Mouse (Mus musculus): ENCODE data around the gene 2200002J24Rik.

DNA sequence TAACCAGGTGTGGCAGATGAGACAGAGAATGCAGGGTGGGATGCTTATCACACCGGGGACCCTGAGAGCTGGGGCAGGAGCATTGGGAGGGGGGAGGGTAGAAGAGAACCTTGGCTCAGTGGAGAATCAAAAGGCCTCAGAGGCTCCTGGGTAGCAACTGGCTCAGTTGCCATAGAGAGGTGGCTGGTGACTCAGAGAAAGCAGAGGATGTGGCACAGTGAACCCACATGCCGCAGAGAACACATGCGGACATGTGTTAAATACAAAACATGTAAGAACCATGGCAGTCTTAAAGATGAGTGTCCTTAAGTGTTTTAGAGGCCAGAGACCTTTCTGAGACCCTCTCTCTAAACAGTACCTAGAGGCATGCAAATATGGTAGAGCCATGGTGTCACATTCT is 37.5 kb downstream of the 2200002J24Rik start:
- TF ChIP-seq POLR2A (IDR thresholded peaks at IDR 0.05; ENCODE audit: low read depth, low read length), result no peak
- no peak for TF ChIP-seq CTCF (IDR thresholded peaks at IDR 0.05; ENCODE audit: extremely low read depth, insufficient read length, insufficient replicate concordance, low read depth, low read length)

All from small intestine, adult 2 months (tissue).